Mouse (Mus musculus) stomach, postnatal 0 days (tissue): ENCODE results near the gene Mmp24.

Experiments
- CTCF ChIP-seq: IDR thresholded peaks from 2 replicates; pipeline ENCODE4 v1.5.1; 2016; ENCODE audit warnings: antibody characterized with exemption, low read depth, mild to moderate bottlenecking, moderate library complexity
- EP300 ChIP-seq: optimal IDR thresholded peaks from 2 replicates; pipeline ENCODE3; 2016; ENCODE audit warnings: antibody characterized with exemption

DNA sequence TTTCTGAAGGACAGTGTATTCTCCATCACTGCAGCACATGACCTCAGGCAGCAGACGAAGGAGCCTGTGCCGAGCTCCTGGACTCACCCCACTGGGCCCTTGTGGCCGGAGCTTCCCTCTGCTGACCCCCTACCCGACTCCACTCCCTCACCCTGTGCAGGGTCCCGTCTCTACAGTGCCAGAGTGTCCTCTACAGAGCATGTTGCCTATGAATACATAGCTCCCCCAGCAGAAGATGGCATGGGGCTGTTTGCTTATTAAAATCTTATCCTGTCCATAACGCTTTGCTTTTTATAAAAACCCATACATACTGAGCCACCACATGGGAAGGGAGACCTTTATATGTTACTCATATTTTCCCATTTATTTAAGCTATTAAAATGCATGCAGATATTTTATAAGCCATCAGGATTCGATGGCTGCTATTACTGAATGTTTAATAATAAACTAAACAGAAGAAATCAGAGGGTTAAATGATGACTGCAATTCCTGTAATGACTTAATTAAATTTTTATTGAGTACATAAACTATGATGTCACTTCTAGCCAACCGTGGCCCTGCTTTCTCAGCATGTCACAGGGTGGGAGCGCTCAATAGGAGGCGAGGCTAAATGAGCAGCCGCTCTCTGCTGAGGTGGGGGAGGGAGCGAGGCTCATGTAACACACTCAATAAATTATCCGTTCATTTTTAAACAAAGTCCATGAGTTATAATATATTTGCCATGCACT, 87.6 kb downstream of the Mmp24 start:
- TF ChIP-seq CTCF: no peak
- no peak for TF ChIP-seq EP300
